In the genomic region with DNA sequence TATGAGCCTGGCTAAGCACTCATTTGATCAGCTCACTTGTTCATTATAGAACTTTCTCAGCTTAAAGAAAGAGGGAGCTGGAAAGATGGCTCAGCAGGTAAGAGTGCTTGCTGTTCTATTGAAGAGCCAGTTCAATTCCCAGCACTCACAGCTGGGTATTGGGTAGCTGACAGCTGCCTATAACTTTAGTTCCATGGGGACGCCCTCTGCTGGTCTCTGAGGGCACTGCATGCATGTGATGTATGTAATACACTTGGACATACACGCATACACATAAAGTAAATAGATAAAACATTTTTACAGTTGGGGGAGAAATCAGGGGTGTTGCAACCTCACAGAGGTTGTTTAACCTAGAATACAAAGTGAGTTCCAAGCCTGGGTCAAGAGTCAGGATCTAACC, we compare ENCODE assay signal across 13 mouse cellular contexts. TPM values are rescaled to one million over a fixed set of nuclear protein-coding genes. Genes with fewer than 3 reads are reported as not detected.
DNase-seq lines count a peak whose midpoint lies in the region; ATAC-seq and TF ChIP-seq lines count a peak whose summit lies in the region.
"Had no signal": no experiment of that assay in that cellular context is flagged by ENCODE, and none has a peak within 500 bp of the region (broad histone marks: within the 10 kb centered on the region; RNA-seq: fewer than 3 reads in every experiment).

No protein-coding gene starts in this region.

- H3K4me2 ChIP-seq in intestine, postnatal 0 days (replicated peaks; ENCODE audit: low read depth) = no peak overlapping the region
- H3K4me2 ChIP-seq in intestine, embryonic 16.5 days (ENCODE audit: low read depth, low read length) = no peak overlapping the region
- H3K4me2 ChIP-seq: heart, embryonic 13.5 days had no signal

- WGBS in intestine, postnatal 0 days = 73% methylated on average over 2 of the region's 2 CpGs
- 79% methylated on average over 2 of the region's 2 CpGs for WGBS in intestine, embryonic 16.5 days

- no peak overlapping the region for H3K4me3 ChIP-seq in intestine, postnatal 0 days (ENCODE audit: low read depth, low read length)
- no peak overlapping the region for H3K4me3 ChIP-seq in intestine, embryonic 16.5 days (ENCODE audit: low read length)
- H3K4me3 ChIP-seq in bone marrow macrophage, adult 2 months (ENCODE audit: insufficient read depth, low read length) = no peak overlapping the region
- H3K4me3 ChIP-seq: heart, embryonic 13.5 days had no signal

- no peaks in the 10 kb centered on the region for H3K4me1 ChIP-seq in intestine, postnatal 0 days (replicated peaks; ENCODE audit: control insufficient read depth, insufficient read depth, low read length)
- H3K4me1 ChIP-seq in intestine, embryonic 16.5 days (ENCODE audit: control insufficient read depth, insufficient read depth, low read length) = no peaks in the 10 kb centered on the region
- no peaks in the 10 kb centered on the region for H3K4me1 ChIP-seq in bone marrow macrophage, adult 2 months (ENCODE audit: control insufficient read depth, insufficient read depth, low read length)

- no peak for TF ChIP-seq POLR2A in bone marrow macrophage, adult 2 months (IDR thresholded peaks at IDR 0.05; ENCODE audit: borderline replicate concordance, low read depth, low read length)

- H3K9ac ChIP-seq in intestine, postnatal 0 days (ENCODE audit: low read depth, low read length) = no peak overlapping the region
- H3K9ac ChIP-seq in intestine, embryonic 16.5 days (ENCODE audit: low read depth, low read length) = no peak overlapping the region
- H3K9ac ChIP-seq: heart, embryonic 13.5 days had no signal

- H3K36me3 ChIP-seq in intestine, postnatal 0 days (ENCODE audit: control insufficient read depth, insufficient read depth) = no peaks in the 10 kb centered on the region
- no peaks in the 10 kb centered on the region for H3K36me3 ChIP-seq in intestine, embryonic 16.5 days (ENCODE audit: control insufficient read depth, insufficient read depth, low read length)
- H3K36me3 ChIP-seq: heart, embryonic 13.5 days had no signal

- H3K27me3 ChIP-seq in intestine, postnatal 0 days (replicated peaks; ENCODE audit: control insufficient read depth, insufficient read depth, low read length) = 0 out of 2 replicates have a peak, but pooled peaks cover 8% of the 10 kb centered on the region
- 0 out of 2 replicates have a peak, but pooled peaks cover 4% of the 10 kb centered on the region for H3K27me3 ChIP-seq in intestine, embryonic 16.5 days (replicated peaks; ENCODE audit: control insufficient read depth, insufficient read depth, low read length)

- no peak overlapping the region for H3K27ac ChIP-seq in intestine, postnatal 0 days (ENCODE audit: low read depth, low read length)
- H3K27ac ChIP-seq in intestine, embryonic 16.5 days (ENCODE audit: low read length) = no peak overlapping the region
- no peak overlapping the region for H3K27ac ChIP-seq in bone marrow macrophage, adult 2 months (ENCODE audit: insufficient read depth, low read depth, low read length)
- H3K27ac ChIP-seq: heart, embryonic 13.5 days had no signal

- DNase-seq in right cerebral cortex, postnatal 4 days = peak; percentile 49
- DNase-seq in right cerebral cortex, postnatal 36 days (ENCODE audit: low spot score in 2 of 2) = no peak
- DNase-seq in frontal cortex, postnatal 36 days (ENCODE audit: low spot score in 2 of 2) = no peak
- DNase-seq in layer of hippocampus, postnatal 36 days = no peak
- DNase-seq: gastrocnemius, postnatal 10 days; kidney, postnatal 25 days; lung, postnatal 4 days; thymus, postnatal 36 days had no signal

- no peaks in the 10 kb centered on the region for H3K9me3 ChIP-seq in intestine, postnatal 0 days (ENCODE audit: control insufficient read depth)
- no peaks in the 10 kb centered on the region for H3K9me3 ChIP-seq in intestine, embryonic 16.5 days (ENCODE audit: control insufficient read depth, low read length)
- H3K9me3 ChIP-seq: heart, embryonic 13.5 days had no signal

- no peak for ATAC-seq in intestine, postnatal 0 days
- ATAC-seq in intestine, embryonic 16.5 days = no peak
- ATAC-seq: inflammation-experienced regulatory T-cells, adult 6 months had no signal

- TF ChIP-seq CTCF in intestine, postnatal 0 days (IDR thresholded peaks at IDR 0.05; ENCODE audit: low read depth) = 0 out of 2 replicates have a peak, but pooled peaks have one; percentile 31
- TF ChIP-seq CTCF in bone marrow macrophage, adult 2 months (IDR thresholded peaks at IDR 0.05; ENCODE audit: low read depth, low read length) = peak; percentile 15; the same call in 1 of the 2 replicates

RNA-seq across cellular contexts. Expression of a gene that starts 11.2 kb away (rescaled TPM):
- 0.04 TPM in 2 replicates for polyA plus RNA-seq in intestine, postnatal 0 days (2015; fragmentation: Nextera tagmentation; extraction: Ambion mirVana)
- 0.32 and 0.38 TPM in 2 replicates for polyA plus RNA-seq in intestine, embryonic 16.5 days (2015; fragmentation: Nextera tagmentation; extraction: Ambion mirVana)
- not detected in 2 replicates for polyA plus RNA-seq in bone marrow macrophage, adult 2 months (2012; ENCODE audit: insufficient read depth, insufficient read length, missing spikeins)
- total RNA-seq in layer of hippocampus, postnatal 36 days (2021) = 10 to 100 TPM; 40.4 to 42.8 TPM
